Mouse (Mus musculus) right cerebral cortex, adult 2 months (tissue): ENCODE data around the gene Tmem236.

ENCODE experiments used
- DNase-seq, 2 experiments: peaks; one replicate each; pipeline ENCODE4 v3.0.0; 2021 to 2022; ENCODE audit warnings: low spot score in 2 of 2

Tmem236 gene

GRCm38 (mm10) chr2:14249839-14250564 lies 75.7 kb downstream of the Tmem236 start:
- DNase-seq: no peak

GRCm38 (mm10) chr2:14251938-14252337 lies 77.6 kb downstream of the Tmem236 start:
- DNase-seq: no peak

- DNase-seq: no peak
Observed at GRCm38 (mm10) chr2:14258345-14258850, 84.1 kb downstream of the Tmem236 start.

GRCm38 (mm10) chr2:14262090-14262489 lies 87.8 kb downstream of the Tmem236 start:
- DNase-seq: no peak

- no peak for DNase-seq
Observed at GRCm38 (mm10) chr2:14269160-14269559, 94.8 kb downstream of the Tmem236 start.
